Mouse (Mus musculus) bone marrow macrophage, adult 2 months (primary cell): ENCODE measurements around the gene Nek2.

Source experiments
- CTCF ChIP-seq: IDR thresholded peaks from 2 replicates; pipeline ENCODE4 v1.5.1; 2012; ENCODE audit warnings: low read depth, mild to moderate bottlenecking, low read length, moderate library complexity
- POLR2A ChIP-seq: IDR thresholded peaks from 2 replicates; pipeline ENCODE4 v1.6.1; 2012; ENCODE audit warnings: mild to moderate bottlenecking, low read depth, low read length, borderline replicate concordance

GRCm38 (mm10) chr1:191829124-191829523 is 7.9 kb downstream of the Nek2 start:
- TF ChIP-seq POLR2A, result no peak
- no peak for TF ChIP-seq CTCF
